Mouse (Mus musculus): ENCODE measurements at regions not wholly inside any gene's neighbourhood (a gene's known extent, or its start where the extent isn't known, plus 50 kb on each side); places are given as distances from the start of the nearest gene placed in this dataset.

- no peak for DNase-seq (ENCODE audit: low spot score in 2 of 2)
Observed at GRCm38 (mm10) chr9:83326437-83327086, 114.4 kb downstream of the Lca5 start.

GRCm38 (mm10) chr9:83325910-83326309, 115.0 kb downstream of the Lca5 start:
- DNase-seq (ENCODE audit: low spot score in 2 of 2): no peak

GRCm38 (mm10) chr9:83324336-83324735, 116.6 kb downstream of the Lca5 start:
- DNase-seq (ENCODE audit: low spot score in 2 of 2): no peak

- no peak for DNase-seq (ENCODE audit: low spot score in 2 of 2)
Observed at GRCm38 (mm10) chr9:83322991-83323583, 117.8 kb downstream of the Lca5 start.

GRCm38 (mm10) chr9:83321793-83322192, 119.1 kb downstream of the Lca5 start:
- DNase-seq (ENCODE audit: low spot score in 2 of 2): no peak

- DNase-seq (ENCODE audit: low spot score in 2 of 2): no peak
Observed at GRCm38 (mm10) chr9:83320834-83321233, 120.1 kb downstream of the Lca5 start.

GRCm38 (mm10) chr9:83316818-83317162, 124.1 kb downstream of the Lca5 start:
- no peak for DNase-seq (ENCODE audit: low spot score in 2 of 2)

- DNase-seq (ENCODE audit: low spot score in 2 of 2): no peak
Observed at GRCm38 (mm10) chr9:83315941-83316817, 124.7 kb downstream of the Lca5 start.

- DNase-seq (ENCODE audit: low spot score in 2 of 2): no peak
Observed at GRCm38 (mm10) chr9:83308771-83309170, 132.2 kb downstream of the Lca5 start.

GRCm38 (mm10) chr9:83308092-83308491, 132.8 kb downstream of the Lca5 start:
- no peak for DNase-seq (ENCODE audit: low spot score in 2 of 2)

- DNase-seq (ENCODE audit: low spot score in 2 of 2): no peak
Observed at GRCm38 (mm10) chr9:83307349-83307938, 133.5 kb downstream of the Lca5 start.

GRCm38 (mm10) chr9:83304925-83305324, 136.0 kb downstream of the Lca5 start:
- DNase-seq (ENCODE audit: low spot score in 2 of 2): no peak

GRCm38 (mm10) chr9:83300500-83300899, 140.4 kb downstream of the Lca5 start:
- DNase-seq (ENCODE audit: low spot score in 2 of 2): no peak

GRCm38 (mm10) chr9:83300044-83300443, 140.9 kb downstream of the Lca5 start:
- no peak for DNase-seq (ENCODE audit: low spot score in 2 of 2)

GRCm38 (mm10) chr9:83299623-83300022, 141.3 kb downstream of the Lca5 start:
- DNase-seq (ENCODE audit: low spot score in 2 of 2): no peak

- DNase-seq (ENCODE audit: low spot score in 2 of 2): no peak
Observed at GRCm38 (mm10) chr9:83295453-83295852, 145.5 kb downstream of the Lca5 start.

GRCm38 (mm10) chr9:83294441-83294840, 146.5 kb downstream of the Lca5 start:
- no peak for DNase-seq (ENCODE audit: low spot score in 2 of 2)

- no peak for DNase-seq (ENCODE audit: low spot score in 2 of 2)
Observed at GRCm38 (mm10) chr9:83284097-83284496, 137.6 kb upstream of the Hmgn3 start.

- no peak for DNase-seq (ENCODE audit: low spot score in 2 of 2)
Observed at GRCm38 (mm10) chr9:83283662-83284061, 137.2 kb upstream of the Hmgn3 start.

- DNase-seq (ENCODE audit: low spot score in 2 of 2): no peak
Observed at GRCm38 (mm10) chr9:83283249-83283648, 136.8 kb upstream of the Hmgn3 start.

- no peak for DNase-seq (ENCODE audit: low spot score in 2 of 2)
Observed at GRCm38 (mm10) chr9:83277791-83278190, 131.3 kb upstream of the Hmgn3 start.

- no peak for DNase-seq (ENCODE audit: low spot score in 2 of 2)
Observed at GRCm38 (mm10) chr9:83277356-83277755, 130.9 kb upstream of the Hmgn3 start.

Measured in urinary bladder, postnatal 36 days (tissue).